20 mouse cellular contexts compared by ENCODE assay signal in the genomic region with DNA sequence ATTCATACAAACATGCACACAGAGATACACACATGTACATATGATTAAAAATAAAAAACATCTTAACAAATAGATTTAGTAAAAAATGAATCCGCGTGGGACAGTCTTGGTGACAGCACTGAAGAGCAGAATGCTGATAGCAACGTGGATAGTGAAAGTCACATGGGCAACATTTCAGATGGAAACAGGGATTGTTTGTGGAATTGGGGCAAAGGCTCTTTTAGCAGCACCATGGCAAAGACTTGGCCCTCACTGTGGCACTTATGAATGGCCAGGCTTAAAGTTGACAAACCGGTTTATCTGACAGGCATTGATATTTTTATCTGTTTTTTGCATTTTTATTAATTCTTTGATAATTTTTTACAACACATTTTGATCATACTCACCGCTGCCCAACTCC. TPM values are rescaled to one million over a fixed set of nuclear protein-coding genes. Genes with fewer than 3 reads are reported as not detected.
DNase-seq lines count a peak whose midpoint lies in the region; ATAC-seq and TF ChIP-seq lines count a peak whose summit lies in the region.
"Had no signal": no experiment of that assay in that cellular context is flagged by ENCODE, and none has a peak within 500 bp of the region (broad histone marks: within the 10 kb centered on the region; RNA-seq: fewer than 3 reads in every experiment).

No protein-coding gene starts in this region.

- no peak overlapping the region for H3K4me3 ChIP-seq in liver, adult 2 months (ENCODE audit: insufficient read depth, low read depth, low read length)
- H3K4me3 ChIP-seq in liver, embryonic 12.5 days: no peak overlapping the region

- H3K4me1 ChIP-seq in liver, adult 2 months (ENCODE audit: control insufficient read depth, insufficient read depth, low read length): peaks cover 27% of the 10 kb centered on the region
- peaks cover 17% of the 10 kb centered on the region for H3K4me1 ChIP-seq in liver, embryonic 12.5 days

- TF ChIP-seq POLR2A in liver, adult 2 months (IDR thresholded peaks at IDR 0.05; ENCODE audit: extremely low read depth, insufficient read depth, low read length): no peak

- 0 out of 2 replicates have a peak overlapping the region, but pooled peaks have one; percentile 26 for H3K9ac ChIP-seq in liver, adult 2 months (ENCODE audit: low read depth, low read length)
- H3K9ac ChIP-seq in liver, embryonic 12.5 days: no peak overlapping the region

- ATAC-seq in liver, embryonic 12.5 days: no peak
- ATAC-seq: activated CD4-positive, CD25-positive, alpha-beta regulatory T cell, adult 4 months; CD4-positive, CD25-positive, alpha-beta regulatory T cell, adult 4 months; Patski had no signal

- 39% methylated on average over 5 of the region's 5 CpGs for WGBS in liver, adult 2 months
- WGBS in liver, embryonic 12.5 days (ENCODE audit: insufficient replicate concordance): 65% methylated on average over 5 of the region's 5 CpGs

- peak; percentile 91 for DNase-seq in liver, adult 2 months (ENCODE audit: extremely low read depth, low read depth, low spot score)
- peak; percentile 58 for DNase-seq in adipocyte (ENCODE audit: low spot score)
- no peak for DNase-seq in urinary bladder, postnatal 25 days (ENCODE audit: low spot score)
- DNase-seq: adrenal gland, adult 2 months; adrenal gland, adult 8-10 months; adrenal gland, postnatal 10 days; adrenal gland, postnatal 14 days; adrenal gland, postnatal 25 days; adrenal gland, postnatal 36 days; B cell, adult 2 months; cerebellum, adult 11 months; cerebellum, adult 11-12 months; cerebellum, adult 18-20 months; cerebellum, adult 2 months had no signal

- TF ChIP-seq CTCF in liver, adult 2 months (IDR thresholded peaks at IDR 0.05; ENCODE audit: low read depth, low read length): no peak

- peak overlapping the region; percentile 86 for H3K27ac ChIP-seq in liver, adult 2 months (replicated peaks; ENCODE audit: insufficient read depth, low read depth, low read length)
- H3K27ac ChIP-seq in liver, embryonic 12.5 days: no peak overlapping the region

- H3K36me3 ChIP-seq in liver, adult 2 months (ENCODE audit: control insufficient read depth, insufficient read depth, low read length): peaks cover 3% of the 10 kb centered on the region; the same call in 1 of the 2 replicates
- H3K36me3 ChIP-seq in liver, embryonic 12.5 days: no peaks in the 10 kb centered on the region

- H3K9me3 ChIP-seq in liver, embryonic 12.5 days (replicated peaks): no peaks in the 10 kb centered on the region
- H3K9me3 ChIP-seq: G1E had no signal

- no peaks in the 10 kb centered on the region for H3K79me2 ChIP-seq in liver, adult 2 months (ENCODE audit: control insufficient read depth, insufficient read depth, low read length)

- H3K27me3 ChIP-seq in liver, adult 2 months (ENCODE audit: control insufficient read depth, insufficient read depth, low read length): no peaks in the 10 kb centered on the region
- H3K27me3 ChIP-seq in liver, embryonic 12.5 days (replicated peaks): no peaks in the 10 kb centered on the region
- H3K27me3 ChIP-seq: CH12.LX, Patski had no signal

- H3K4me2 ChIP-seq in liver, embryonic 12.5 days: no peak overlapping the region

RNA-seq across cellular contexts. Expression of a gene that starts 4.3 kb away (rescaled TPM):
- total RNA-seq in liver, adult 2 months (2014; rRNA removed): 532 and 536 TPM in 2 replicates
- 652 and 777 TPM in 2 replicates for polyA plus RNA-seq in liver, adult 2 months (2012; rRNA removed)
- 60.9 and 64.8 TPM in 2 replicates for polyA plus RNA-seq in liver, embryonic 12.5 days (2016; fragmentation: Nextera tagmentation; extraction: Ambion mirVana)
